Mouse (Mus musculus): ENCODE results near the gene Cbl.

- TF ChIP-seq CTCF (IDR thresholded peaks at IDR 0.05; ENCODE audit: low read depth, low read length) (no peak), POLR2A (IDR thresholded peaks at IDR 0.05; ENCODE audit: extremely low read depth, insufficient read depth, low read length) (no peak)
Observed at GRCm38 (mm10) chr9:44143421-44143820, 90.4 kb downstream of the Cbl start.

Measured in liver, adult 2 months (tissue).